Mouse (Mus musculus) CH12.LX (cell line): ENCODE measurements at regions not wholly inside any gene's neighbourhood (a gene's known extent, or its start where the extent isn't known, plus 50 kb on each side); places are given as distances from the start of the nearest gene placed in this dataset.

Experiments used
- DNase-seq: peaks from one replicate; pipeline ENCODE4 v3.0.0-alpha.2; 2013; ENCODE audit errors: extremely low read depth
- H3K27ac ChIP-seq: 2 replicates; pipeline ENCODE4 v1.5.1; 2012; ENCODE audit warnings: low read depth, mild to moderate bottlenecking, control low read depth, moderate library complexity; ENCODE audit not compliant: insufficient read depth
- H3K27me3 ChIP-seq: replicated peaks from 2 replicates; pipeline ENCODE3; 2012; ENCODE audit warnings: inconsistent platforms
- H3K36me3 ChIP-seq, 2 experiments: replicated peaks in 1 of 2; 2 replicates each; pipeline versions ENCODE3 to v1.6.1; 2012; ENCODE audit warnings: inconsistent platforms in 1 of 2, low read length in 1 of 2, mild to moderate bottlenecking in 1 of 2, mixed read lengths in 1 of 2, moderate library complexity in 1 of 2; ENCODE audit not compliant: control insufficient read depth in 1 of 2, insufficient read depth in 1 of 2
- H3K4me1 ChIP-seq, 2 experiments: 2 replicates each; pipeline ENCODE4 v1.6.1; 2012; ENCODE audit warnings: inconsistent platforms in 1 of 2, moderate library complexity in 1 of 2; ENCODE audit not compliant: insufficient read depth in 2 of 2, control insufficient read depth in 1 of 2
- H3K4me2 ChIP-seq: 2 replicates; pipeline ENCODE4 v1.6.1; 2012; ENCODE audit warnings: low read depth, mild to moderate bottlenecking, control low read depth; ENCODE audit not compliant: poor library complexity, insufficient read depth, severe bottlenecking
- H3K4me3 ChIP-seq, 3 experiments: fragments of 150-350 bp in 1 of 3; sonication (generic) in 1 of 3; replicated peaks in 1 of 3; 2 replicates each; pipeline versions ENCODE3 to v1.5.1; 2011 to 2012; ENCODE audit warnings: low read depth in 2 of 3, low read length in 2 of 3, mild to moderate bottlenecking in 2 of 3, moderate library complexity in 2 of 3, control low read depth in 1 of 3, improper control_type of control experiment in 1 of 3, inconsistent platforms in 1 of 3, mixed read lengths in 1 of 3; ENCODE audit not compliant: poor library complexity in 1 of 3
- H3K79me2 ChIP-seq: replicated peaks from 2 replicates; pipeline ENCODE4 v1.6.1; 2012; ENCODE audit warnings: mild to moderate bottlenecking, moderate library complexity; ENCODE audit not compliant: control insufficient read depth, poor library complexity, insufficient read depth, severe bottlenecking; ENCODE audit errors: extremely low read depth
- H3K9ac ChIP-seq: 2 replicates; pipeline ENCODE4 v1.6.1; 2012; ENCODE audit warnings: low read depth, mild to moderate bottlenecking, control low read depth, moderate library complexity; ENCODE audit not compliant: insufficient read depth
- H3K9me3 ChIP-seq: replicated peaks from 2 replicates; pipeline ENCODE3; 2012; ENCODE audit warnings: low read length, inconsistent platforms, mixed read lengths
- BHLHE40 ChIP-seq: IDR thresholded peaks from 2 replicates; pipeline ENCODE4 v1.6.1; 2011; ENCODE audit warnings: mild to moderate bottlenecking, low read depth, low read length, improper control_type of control experiment
- CHD1 ChIP-seq: IDR thresholded peaks from 2 replicates; pipeline ENCODE4 v1.6.1; 2012; ENCODE audit warnings: low read depth, low read length, improper control_type of control experiment, inconsistent platforms
- CHD2 ChIP-seq: IDR thresholded peaks from 2 replicates; pipeline ENCODE4 v1.6.1; 2011; ENCODE audit warnings: low read length, improper control_type of control experiment
- CTCF ChIP-seq, 2 experiments: IDR thresholded peaks in 1 of 2; conservative IDR thresholded peaks in 1 of 2; 2 replicates each; pipeline ENCODE4 v1.5.1; 2011 to 2012; ENCODE audit warnings: low read depth in 2 of 2, low read length in 2 of 2, improper control_type of control experiment in 1 of 2, inconsistent platforms in 1 of 2, mild to moderate bottlenecking in 1 of 2, moderate library complexity in 1 of 2
- E2F4 ChIP-seq: IDR thresholded peaks from 2 replicates; pipeline ENCODE4 v1.6.1; 2011; ENCODE audit warnings: low read depth, low read length, improper control_type of control experiment; ENCODE audit not compliant: insufficient replicate concordance
- EP300 ChIP-seq: IDR thresholded peaks from 2 replicates; pipeline ENCODE4 v1.6.1; 2011; ENCODE audit warnings: low read length, improper control_type of control experiment
- IRF4 ChIP-seq: IDR thresholded peaks from 2 replicates; pipeline ENCODE4 v1.6.1; 2014; ENCODE audit warnings: low read depth, mild to moderate bottlenecking, inconsistent platforms, low read length, improper control_type of control experiment
- JUND ChIP-seq: conservative IDR thresholded peaks from 2 replicates; pipeline ENCODE4 v1.6.1; 2011; ENCODE audit warnings: low read depth, low read length, improper control_type of control experiment
- MAX ChIP-seq: IDR thresholded peaks from 2 replicates; pipeline ENCODE4 v1.6.1; 2011; ENCODE audit warnings: low read length, improper control_type of control experiment
- MEF2A ChIP-seq: IDR thresholded peaks from 2 replicates; pipeline ENCODE4 v1.6.1; 2014; ENCODE audit warnings: low read depth, mild to moderate bottlenecking, inconsistent platforms, low read length, improper control_type of control experiment, borderline replicate concordance
- MXI1 ChIP-seq: IDR thresholded peaks from 2 replicates; pipeline ENCODE4 v1.6.1; 2011; ENCODE audit warnings: mild to moderate bottlenecking, low read depth, low read length, improper control_type of control experiment
- MYC ChIP-seq: IDR thresholded peaks from 2 replicates; pipeline ENCODE4 v1.6.1; 2011; ENCODE audit warnings: low read depth, mild to moderate bottlenecking, improper control_type of control experiment, low read length
- POLR2AphosphoS2 ChIP-seq: IDR thresholded peaks from 2 replicates; pipeline ENCODE4 v1.6.1; 2011; ENCODE audit warnings: low read depth, low read length, improper control_type of control experiment
- SIN3A ChIP-seq: IDR thresholded peaks from 2 replicates; pipeline ENCODE4 v1.6.1; 2012; ENCODE audit warnings: low read length, improper control_type of control experiment, inconsistent platforms
- TCF12 ChIP-seq: IDR thresholded peaks from 2 replicates; pipeline ENCODE4 v1.6.1; 2014; ENCODE audit warnings: low read depth, mild to moderate bottlenecking, inconsistent platforms, low read length, improper control_type of control experiment
- USF1 ChIP-seq: IDR thresholded peaks from 2 replicates; pipeline ENCODE4 v1.6.1; 2014; ENCODE audit warnings: low read depth, mild to moderate bottlenecking, inconsistent platforms, low read length, improper control_type of control experiment
- ZKSCAN1 ChIP-seq: IDR thresholded peaks from 2 replicates; pipeline ENCODE4 v1.6.1; 2012; ENCODE audit warnings: low read depth, inconsistent platforms, low read length, improper control_type of control experiment, borderline replicate concordance
- dilution Hi-C: fragments of 300-500 bp; cut with MboI; formaldehyde crosslinking; loops from 2 replicates; pipeline ENCODE4 v1.14.3; 2020; ENCODE audit warnings: low sequenced_read_pairs; ENCODE audit not compliant: extremely low pct_unique_long_range_greater_than_20kb, extremely low pct_ligation_motif_present
- in situ Hi-C: fragments of 300-500 bp; cut with MboI; formaldehyde crosslinking; loops from 3 replicates; pipeline ENCODE4 v1.14.3; 2019; ENCODE audit warnings: low sequenced_read_pairs, low pct_ligation_motif_present, low pct_unique_long_range_greater_than_20kb, mixed read lengths

- TF ChIP-seq USF1 = no peak
- no peak for TF ChIP-seq MAX
- TF ChIP-seq MEF2A = no peak
- no peak for TF ChIP-seq E2F4
- no peak for TF ChIP-seq SIN3A
- TF ChIP-seq EP300 = no peak
- no peak for TF ChIP-seq ZKSCAN1
- no peak for TF ChIP-seq POLR2AphosphoS2
- no peak for TF ChIP-seq IRF4
- TF ChIP-seq JUND = no peak
- no peak for TF ChIP-seq MXI1
- TF ChIP-seq CHD2 = no peak
- TF ChIP-seq BHLHE40 = no peak
- no peak for TF ChIP-seq CHD1
- TF ChIP-seq CTCF (conservative IDR thresholded peaks at IDR 0.05 in 1 of 2, IDR thresholded peaks at IDR 0.05 in 1 of 2; ENCODE audit: low read depth in 2 of 2, low read length in 2 of 2) = no peak
- no peak for TF ChIP-seq MYC
- Histone ChIP-seq H3K27me3 (peaks cover 66% of the 10 kb centered on the region), H3K27ac (no peak overlapping the region), H3K9me3 (no peaks in the 10 kb centered on the region), H3K4me3 (no peak overlapping the region), H3K79me2 (no peaks in the 10 kb centered on the region), H3K36me3 (no peaks in the 10 kb centered on the region), H3K9ac (no peak overlapping the region), H3K4me1 (no peaks in the 10 kb centered on the region), H3K4me2 (no peak overlapping the region)
- DNase-seq = no peak
- dilution Hi-C loops = no loop called here
- in situ Hi-C loops = no loop called here
Measured at GRCm38 (mm10) chr1:193733402-193733801, 363.3 kb upstream of the Camk1g start.

GRCm38 (mm10) chr1:193732113-193732512 lies 362.0 kb upstream of the Camk1g start:
- Histone ChIP-seq H3K36me3 (no peaks in the 10 kb centered on the region), H3K4me2 (no peak overlapping the region), H3K4me3 (no peak overlapping the region), H3K9ac (no peak overlapping the region), H3K27ac (no peak overlapping the region), H3K27me3 (peaks cover 61% of the 10 kb centered on the region), H3K4me1 (no peaks in the 10 kb centered on the region), H3K9me3 (no peaks in the 10 kb centered on the region), H3K79me2 (no peaks in the 10 kb centered on the region)
- TF ChIP-seq MAX = no peak
- TF ChIP-seq E2F4 = no peak
- no peak for TF ChIP-seq TCF12
- dilution Hi-C loops = no loop called here
- DNase-seq = no peak
- in situ Hi-C loops = no loop called here
